Mouse (Mus musculus): ENCODE data around the gene Asl. TPM values are rescaled to one million over a fixed set of nuclear protein-coding genes. Genes with fewer than 3 reads are reported as not detected.
A peak's percentile ranks its signal among the peaks of the same experiment; 100 is the strongest.

Gene Asl
- 20.1 and 20.8 TPM in 2 replicates for polyA plus RNA-seq (2012; rRNA removed)

DNA sequence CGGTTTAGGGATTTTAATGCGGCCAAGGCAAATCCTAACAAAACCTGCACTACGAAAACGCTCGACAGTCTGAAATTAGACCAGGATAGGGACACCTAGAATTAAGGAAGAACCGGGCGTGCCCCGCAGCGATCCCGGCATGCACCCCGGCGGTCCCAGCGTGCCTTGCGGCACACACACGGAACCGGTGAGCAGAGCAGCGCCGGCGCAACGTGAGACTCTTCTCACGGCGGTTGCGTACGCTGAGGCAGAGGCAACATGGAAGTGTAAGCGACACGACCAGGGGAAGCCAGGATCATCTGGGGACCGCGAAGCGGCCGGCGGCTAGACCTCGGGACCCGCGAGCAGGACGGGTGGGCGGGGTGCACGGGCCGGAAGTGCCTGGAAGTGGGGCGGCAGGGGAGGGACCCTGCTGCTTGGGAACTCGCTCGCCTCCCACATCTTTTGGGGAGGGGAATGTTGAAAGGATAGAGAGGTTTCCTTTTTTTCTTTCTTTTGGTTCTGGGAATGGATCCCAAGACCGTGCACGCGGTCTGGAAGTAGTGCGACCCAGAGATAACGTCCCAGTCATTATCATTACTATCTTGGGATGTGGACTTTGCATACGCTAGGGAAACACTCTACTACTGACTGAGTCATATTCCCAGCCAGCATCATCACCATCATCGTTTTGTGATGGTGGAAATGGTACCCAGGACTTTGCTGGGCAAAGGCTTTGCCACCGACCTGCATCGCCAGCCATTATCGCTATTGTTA, at the start of gene Asl, which contains the start of gene Crcp:
TSS of gene Asl (minus strand) at position 106 of the 756 bp plus-strand sequence.
TSS of gene Crcp (plus strand) at position 149 of the 756 bp plus-strand sequence.
- peak; percentile 77 for DNase-seq (ENCODE audit: low spot score)

DNA sequence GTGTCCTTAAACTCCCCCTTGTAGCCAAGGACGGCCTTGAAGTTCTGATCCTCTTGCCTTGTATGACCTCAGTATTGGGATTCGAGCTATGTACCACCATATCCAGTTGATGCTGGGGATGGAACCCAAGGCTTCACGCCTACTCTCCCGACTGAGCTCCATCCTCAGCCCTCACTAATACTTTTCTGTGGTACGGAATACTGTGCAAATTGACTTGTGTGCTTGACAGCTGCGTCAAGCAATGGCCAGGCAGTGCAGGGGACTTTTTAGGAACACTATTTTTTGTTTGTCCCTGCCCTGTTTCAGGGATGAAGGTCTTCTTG, 49.7 kb upstream of the Asl start:
- no peak for DNase-seq (ENCODE audit: low spot score)

DNA sequence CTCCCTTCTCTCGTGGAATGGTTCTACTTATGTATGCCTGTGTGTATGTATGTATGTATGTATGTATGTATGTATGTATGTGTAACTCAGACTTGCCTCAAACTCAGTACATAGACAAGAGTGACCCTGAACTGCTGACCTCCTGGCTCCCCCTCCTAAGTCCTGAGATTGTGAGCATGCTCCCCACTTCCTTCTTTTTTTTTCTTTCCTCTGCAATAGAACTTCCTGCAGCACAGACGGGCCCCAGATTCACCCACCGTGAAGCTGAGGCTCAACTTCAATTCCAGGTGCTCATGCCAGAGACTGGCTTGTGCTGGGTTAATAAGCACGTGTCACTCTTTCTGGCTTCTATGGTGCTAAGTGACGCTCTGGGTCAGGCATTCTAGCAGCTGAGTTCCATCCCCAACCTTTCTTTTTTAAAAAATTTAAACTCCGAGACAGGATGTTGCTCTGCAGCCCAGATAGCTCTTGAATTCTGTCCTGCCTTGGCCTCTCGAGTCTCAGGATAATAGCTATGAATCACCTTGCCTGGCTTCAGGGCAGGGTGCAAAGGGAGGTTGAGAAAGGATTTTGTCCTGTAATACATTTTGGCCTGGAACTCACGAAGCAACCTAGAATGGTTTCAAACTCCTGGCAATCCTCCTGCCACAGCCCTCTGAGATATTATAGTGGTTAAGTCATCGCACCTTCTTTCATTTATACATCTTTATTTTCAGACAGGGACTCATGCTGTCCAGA, 49.2 kb upstream of the Asl start:
- no peak for DNase-seq (ENCODE audit: low spot score)

DNA sequence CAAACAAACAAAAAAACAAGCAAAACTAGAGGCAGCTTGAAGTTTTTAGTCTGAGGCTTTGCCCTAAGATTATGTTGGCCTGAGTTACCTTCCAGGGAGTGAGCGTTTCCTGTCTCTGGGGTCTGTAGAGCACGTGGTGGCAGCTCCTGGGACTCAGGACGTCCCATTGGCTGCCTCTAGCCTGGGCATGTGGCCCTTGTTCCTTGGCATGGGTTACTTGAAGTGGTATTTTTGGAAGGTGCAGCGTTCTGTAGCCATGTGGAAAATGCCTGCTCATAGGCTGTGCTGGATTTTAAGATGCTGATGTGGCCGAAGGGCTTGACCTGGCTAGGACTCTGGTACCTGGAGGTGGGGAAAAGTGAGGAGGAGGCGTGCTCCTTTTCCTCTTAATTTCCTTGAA, 47.3 kb upstream of the Asl start:
- no peak for DNase-seq (ENCODE audit: low spot score)

DNA sequence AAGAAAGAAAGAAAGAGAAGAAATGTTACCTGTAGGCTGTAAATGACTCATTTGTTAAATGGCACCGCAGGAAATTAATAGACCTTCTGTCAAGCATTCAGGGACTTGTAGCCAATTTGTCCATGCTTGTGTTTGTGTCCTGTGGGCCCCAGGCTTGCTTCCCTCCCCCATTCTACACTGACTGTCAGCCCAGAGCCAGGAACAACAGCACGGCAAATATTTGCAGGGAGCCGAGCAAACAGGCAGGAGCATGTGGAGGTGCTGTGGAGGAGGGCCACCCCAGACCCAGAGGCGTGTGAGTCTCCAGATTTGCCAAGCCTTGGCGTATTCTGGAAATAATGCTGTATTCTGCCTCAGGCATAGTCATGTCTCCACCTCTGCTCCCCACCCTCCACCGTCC, 45.4 kb upstream of the Asl start:
- DNase-seq (ENCODE audit: low spot score): no peak

DNA sequence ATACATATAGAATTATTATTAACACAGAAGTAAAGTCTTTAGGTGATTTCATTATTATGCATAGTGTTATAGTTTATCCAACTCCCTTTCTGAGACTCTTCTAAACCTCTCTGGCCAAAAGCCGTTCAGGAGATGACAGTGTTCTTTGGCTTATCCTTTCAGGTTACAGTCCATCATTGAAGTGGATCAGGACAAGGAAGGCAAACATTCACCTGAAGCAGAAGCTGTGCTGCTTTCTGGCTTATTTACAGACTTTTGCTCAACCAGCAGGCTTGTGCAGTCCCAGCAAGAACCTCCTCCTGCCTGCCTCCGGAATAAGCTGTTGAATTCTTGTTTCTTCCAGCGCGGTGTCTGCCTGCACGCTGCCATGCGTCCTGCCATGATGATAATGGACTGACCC, 44.0 kb upstream of the Asl start, which contains the start of gene Tpst1:
TSS of gene Tpst1 (plus strand) at position 301 of the 400 bp plus-strand sequence.
- no peak for DNase-seq (ENCODE audit: low spot score)

DNA sequence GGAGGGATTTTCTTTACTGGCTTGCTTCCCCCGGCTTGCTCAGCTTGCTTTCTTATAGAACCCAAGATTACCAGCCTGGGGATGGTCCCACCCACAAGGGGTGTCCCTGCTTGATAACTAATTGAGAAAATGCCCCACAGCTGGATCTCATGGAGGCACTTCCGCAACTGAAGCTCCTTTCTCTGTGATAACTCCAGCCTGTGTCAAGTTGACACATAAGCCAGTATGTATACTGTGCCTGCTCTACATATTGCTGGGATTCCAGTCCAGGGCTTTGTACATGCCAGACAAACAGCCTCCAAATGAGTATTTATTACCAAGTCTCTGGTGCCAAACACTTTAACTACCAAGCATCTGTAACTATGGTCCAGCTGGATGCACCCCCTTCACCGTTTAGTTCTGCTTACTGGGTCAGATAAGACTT, 38.8 kb upstream of the Asl start:
- DNase-seq (ENCODE audit: low spot score): no peak

DNA sequence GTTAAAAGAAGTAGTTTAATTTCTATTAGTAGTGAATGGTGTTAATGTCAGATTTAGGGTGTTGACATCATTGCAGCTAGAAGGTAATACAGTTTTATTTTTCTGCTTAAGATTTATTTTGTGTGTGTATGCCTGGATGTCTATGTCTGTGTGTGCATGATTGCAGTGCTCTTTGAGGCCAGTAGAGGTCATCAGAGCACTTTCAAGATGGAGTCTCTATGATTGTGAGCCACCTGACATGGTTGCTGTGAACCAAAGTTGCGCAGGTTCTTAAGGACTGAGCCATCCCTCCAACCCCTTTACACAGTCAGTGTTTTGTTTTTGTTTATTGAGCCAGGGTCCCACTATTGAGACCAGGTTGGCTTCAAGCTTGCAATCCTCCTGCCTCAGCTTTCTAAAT, 36.5 kb upstream of the Asl start:
- no peak for DNase-seq (ENCODE audit: low spot score)

DNA sequence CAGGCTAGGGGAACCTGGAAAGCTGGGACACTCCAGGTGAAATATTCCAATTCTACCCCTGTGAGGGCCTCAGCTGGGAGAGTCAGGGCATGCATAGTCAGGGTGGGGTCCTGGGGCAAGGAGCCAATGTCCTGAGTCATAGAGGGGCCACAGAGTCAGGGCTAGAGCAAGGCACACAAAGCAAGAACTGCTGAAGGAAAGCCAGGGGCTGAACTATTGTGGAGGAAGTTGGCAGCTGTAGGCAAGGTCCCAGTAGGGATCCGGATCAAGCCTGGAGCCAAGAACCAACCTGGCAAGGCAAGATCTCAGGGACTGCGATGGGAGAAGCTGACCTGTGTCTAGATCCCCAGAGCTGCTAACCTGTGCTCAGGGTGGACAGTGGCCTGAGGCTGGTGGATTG, 34.7 kb upstream of the Asl start:
- DNase-seq (ENCODE audit: low spot score): no peak

DNA sequence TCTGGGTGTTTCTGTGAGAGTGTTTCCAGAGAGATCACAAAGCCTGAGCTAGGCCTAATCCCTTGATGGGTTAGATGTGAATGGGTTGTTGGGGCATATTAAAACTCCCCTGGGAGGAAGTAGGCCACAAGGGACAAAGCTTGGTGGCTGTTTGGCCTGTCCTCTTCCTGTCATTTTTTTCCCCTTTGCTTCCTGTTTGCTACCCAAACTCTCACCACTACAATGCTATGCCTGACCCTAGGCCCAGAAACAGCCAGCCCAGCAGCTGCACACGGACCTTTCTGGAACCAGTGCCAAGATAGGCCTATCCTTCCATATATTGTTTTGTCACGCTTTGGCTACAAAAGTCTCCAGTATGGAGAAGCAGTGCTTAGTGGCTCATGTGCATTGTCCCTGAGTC, 33.0 kb upstream of the Asl start:
- no peak for DNase-seq (ENCODE audit: low spot score)

DNA sequence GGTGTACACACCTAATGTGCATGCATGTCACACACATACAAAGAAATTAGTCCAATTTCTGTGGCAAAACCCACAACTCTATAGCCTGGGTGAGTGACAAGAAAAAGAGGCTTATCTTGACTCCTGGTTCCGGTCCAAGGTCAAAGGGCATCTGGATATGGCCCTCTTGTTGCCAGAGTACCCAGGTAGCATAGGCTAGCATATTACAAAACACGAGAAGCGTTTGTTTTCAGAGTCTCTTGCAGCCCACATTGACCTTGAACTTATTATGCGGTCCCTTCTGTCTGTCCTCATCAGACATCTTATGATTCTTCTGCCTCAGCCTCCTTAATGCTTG, 31.2 kb upstream of the Asl start:
- DNase-seq (ENCODE audit: low spot score): no peak

DNA sequence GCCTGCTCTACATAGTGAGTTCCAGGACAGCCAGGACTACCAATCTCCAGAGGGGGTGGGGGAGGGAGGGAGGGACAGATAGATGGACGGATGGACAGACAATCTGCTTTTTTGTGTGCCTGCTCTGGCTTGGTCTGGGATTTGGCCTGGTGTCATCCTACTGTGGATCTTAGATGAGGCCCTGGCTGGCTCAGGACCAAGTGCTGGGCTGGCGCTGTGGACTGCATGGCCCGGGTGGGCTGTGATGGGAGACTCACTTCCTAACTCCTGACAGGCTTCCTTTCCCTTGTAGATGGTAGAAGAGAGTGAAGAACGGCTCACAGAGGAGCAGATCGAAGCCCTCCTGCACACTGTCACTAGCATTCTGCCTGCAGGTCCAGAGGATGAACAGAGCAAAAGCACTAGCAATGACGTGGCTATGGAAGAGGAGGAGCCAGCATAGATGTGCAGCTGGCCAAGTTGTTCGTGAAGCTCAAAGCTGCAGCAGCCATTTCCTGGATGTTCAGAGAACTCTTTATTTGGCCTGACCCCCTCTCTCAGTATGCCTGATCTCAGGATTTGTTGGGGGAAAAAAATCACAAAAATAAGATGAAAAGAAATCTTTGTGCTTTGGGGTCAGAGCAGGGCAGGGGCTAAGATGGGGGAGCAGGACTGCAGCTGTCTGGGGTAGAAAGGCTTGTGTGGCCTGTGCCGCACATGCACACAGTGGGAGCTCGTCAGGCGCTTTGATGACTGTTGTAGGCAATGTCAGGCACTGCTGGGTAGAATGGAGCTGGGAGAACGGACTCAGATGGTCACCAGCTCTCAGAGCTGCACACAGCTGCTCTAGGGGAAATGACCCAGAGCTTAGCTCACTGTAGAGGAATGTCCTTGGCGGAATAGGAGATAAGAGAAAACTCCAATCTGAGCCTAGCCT, 30.6 kb upstream of the Asl start:
- no peak for DNase-seq (ENCODE audit: low spot score)

DNA sequence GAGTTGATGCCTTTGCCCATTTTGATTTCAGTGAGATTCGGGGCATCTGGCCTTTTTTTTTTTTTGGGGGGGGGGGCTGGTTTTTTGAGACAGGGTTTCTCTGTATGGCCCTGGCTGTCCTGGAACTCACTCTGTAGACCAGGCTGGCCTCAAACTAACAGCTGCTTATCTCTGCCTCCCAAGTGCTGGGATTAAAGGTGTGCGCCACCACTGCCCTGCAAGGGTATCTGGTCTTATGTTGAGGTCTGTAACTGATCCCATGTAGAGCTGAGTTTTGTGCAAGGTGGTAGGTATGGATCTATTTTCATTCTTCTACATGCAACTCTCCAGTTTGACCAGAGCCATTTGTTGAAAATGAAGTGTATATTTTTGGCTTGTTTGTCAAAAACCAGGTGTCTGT, 27.3 kb upstream of the Asl start:
- DNase-seq (ENCODE audit: low spot score): no peak

DNA sequence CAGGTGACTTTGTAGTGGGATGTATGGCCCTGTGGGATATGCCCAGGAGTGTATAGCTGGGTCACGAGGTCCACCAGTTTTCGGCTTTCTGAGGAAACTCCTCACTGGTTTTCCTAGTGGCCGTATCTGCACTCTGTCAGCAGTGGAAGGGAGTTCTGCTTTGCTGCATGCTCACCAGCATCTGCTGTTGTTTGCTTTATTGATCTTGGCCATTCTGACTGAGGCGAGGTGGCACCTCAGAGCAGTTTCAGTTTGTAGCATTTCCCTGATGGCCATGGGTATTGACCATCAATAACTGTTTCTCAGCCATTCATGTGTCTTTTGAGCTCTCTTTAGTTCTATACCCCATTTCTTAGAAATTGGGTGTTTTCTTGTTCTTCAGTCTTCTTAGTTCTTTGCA, 26.6 kb upstream of the Asl start:
- DNase-seq (ENCODE audit: low spot score): no peak

DNA sequence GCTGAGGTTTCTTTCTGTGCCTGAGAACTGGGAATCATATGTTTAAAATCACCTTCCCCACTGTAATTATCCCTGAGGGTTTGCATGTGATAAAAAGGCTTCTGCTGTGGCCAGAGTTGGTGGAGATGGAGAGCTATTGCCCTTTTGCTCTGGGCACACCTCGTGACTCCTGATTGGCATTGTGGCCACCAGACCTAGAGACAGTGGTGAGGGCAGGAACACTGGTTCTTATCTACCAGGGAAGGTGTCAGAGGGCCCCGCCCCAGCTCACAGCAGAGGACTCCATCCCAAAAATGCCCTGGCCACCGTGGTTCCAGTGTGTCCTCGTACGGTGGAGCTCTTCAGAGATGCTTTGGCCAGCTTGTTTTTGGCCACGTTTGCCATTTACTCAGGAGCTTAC, 23.9 kb upstream of the Asl start:
- DNase-seq (ENCODE audit: low spot score): no peak

DNA sequence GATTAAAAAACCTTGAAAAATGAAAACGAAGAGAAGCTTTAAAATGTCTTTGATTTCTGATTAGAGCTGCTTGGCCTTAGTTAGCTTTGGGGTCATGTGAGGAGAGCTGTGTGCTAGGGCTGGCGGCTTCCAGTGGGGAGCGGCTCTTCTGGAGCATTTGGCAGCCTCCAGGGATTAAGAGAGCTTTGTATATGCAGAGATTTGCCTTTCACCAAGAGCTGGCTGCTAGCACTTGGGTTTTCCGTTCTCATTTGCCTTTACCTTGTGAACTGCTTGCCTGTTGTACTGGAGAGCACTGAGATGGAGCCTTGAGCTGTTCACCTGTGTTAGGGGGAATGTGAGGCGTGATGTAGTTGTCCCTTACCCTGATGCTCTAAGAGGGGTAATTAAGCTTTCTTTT, 23.5 kb upstream of the Asl start:
- DNase-seq (ENCODE audit: low spot score): no peak

DNA sequence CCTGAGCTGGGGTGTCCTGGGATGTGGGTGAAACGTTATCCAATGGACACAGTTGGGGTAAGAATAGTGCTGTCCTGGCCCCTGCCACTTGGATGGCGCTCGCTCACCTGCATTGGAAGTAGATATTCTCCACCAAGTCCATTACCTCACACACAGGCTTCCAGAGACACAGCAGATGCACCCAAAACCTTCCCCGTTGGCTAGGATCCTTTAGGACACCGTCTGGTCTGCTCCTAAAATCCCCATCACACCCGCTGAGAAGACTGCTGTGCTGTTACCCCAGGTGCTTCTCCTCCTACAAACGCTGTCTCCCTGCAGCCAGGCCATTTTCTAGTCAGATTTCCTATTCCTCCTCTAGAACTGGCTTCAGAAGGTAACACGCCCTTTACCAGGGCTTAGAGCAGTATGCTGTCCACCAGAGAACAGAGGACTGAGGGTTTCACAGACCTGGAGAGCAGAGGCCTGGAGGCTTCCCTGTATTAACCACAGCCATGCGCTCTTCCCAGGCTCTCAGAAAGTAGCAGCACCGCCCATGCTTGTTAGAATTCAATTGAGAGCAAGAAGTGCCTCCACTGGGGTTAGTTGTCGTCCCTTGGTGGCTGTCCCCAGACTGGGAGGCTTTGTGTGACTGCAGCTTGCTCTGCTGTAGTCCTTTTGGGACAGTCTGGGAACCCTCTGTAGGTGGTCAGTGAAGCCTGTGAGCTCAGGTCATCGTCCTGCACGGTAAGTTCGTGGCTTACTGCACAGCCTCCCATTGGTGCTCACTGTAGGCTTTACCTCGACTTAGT, 22.2 kb upstream of the Asl start:
- DNase-seq (ENCODE audit: low spot score): no peak

DNA sequence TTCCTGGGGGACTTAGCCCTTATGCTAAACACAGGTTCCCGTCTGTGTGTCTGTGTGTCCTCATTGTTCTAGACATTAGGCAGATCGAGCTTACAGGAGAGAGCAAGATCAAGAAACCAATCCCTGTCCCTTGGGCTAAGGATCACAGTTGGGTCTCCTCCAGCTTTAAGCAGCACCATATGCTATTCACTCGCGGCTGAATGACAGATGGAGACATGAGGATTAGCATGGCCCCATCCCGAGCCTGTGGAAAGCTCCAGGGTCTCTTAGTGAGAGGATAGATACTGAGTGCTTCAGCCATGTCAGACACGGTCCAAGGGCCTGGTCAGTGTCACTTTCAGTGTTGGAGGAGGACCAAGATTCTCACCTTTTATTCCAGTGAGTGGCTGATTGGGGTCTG, 21.4 kb upstream of the Asl start:
- no peak for DNase-seq (ENCODE audit: low spot score)

DNA sequence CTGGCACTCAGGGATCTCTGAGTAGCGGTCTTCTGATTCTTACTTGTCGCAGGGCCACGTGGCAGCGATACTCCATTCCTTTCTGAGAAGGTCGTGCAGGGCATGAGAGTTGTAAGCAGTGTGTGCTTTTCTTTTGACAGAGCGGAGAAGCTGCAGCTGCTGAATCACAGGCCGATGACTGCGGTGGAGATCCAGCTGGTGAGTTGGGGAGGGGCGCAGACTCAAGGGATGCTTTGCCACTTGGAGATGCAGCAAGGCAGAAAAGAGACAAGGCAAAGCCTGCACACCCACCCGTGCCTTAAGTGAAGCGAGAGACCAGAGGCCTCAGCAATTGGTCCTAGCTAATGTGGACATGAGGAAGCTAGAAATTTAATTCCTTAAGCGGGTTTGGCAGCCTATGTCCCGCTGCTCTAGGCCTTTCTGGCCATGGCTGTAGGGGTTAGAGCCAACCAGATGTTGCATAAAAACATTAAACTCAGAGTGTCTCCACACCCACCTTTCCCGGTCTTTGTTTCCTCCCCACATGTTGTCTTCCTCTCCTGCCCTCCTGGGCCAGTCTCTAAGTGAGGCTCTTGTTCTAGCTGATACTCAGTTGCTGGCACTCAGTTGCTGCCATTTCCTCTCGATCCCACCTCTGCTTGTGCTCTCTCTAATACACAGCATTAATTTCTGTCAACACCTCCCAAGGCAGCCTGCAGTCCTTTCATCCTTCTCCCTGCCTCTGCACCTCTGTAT, 19.9 kb upstream of the Asl start:
- DNase-seq (ENCODE audit: low spot score): no peak

DNA sequence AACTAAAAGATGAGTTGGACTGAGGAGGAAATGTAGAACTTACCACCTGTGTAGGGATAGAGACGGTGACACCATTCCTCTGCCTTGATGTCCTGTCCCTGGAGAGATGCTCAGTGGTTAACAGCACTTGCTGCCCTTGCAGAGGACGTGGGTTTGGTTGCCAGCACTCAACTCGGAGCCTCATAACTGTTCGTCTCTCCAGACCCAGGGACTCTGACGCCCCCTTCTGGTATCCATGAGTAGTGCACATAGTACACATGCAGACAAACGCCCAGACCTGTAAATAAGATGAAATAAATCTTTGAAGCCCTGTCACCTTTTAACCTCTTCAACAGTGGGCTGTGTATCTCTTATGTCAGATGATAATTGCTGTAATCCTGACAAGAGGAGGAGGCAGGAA, 18.0 kb upstream of the Asl start:
- no peak for DNase-seq (ENCODE audit: low spot score)

DNA sequence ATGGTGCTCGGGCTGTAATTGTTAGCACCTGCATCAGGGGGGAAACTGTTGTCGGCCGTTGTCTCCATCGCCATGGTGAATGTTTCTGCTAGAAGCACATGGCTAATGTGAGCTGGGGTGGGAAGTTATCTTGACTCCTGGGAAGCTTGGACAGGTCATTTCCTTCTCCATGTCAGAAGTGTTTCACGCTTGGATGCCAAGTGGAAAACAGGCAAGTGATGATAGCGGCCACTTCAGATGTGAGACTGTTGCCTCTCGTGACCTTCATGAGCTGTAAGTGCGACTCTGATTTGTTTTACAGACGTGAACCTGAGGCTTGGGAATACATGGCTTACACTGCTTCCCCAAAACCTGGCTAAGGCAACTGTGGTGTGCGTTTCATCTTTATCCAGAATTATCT, 17.5 kb upstream of the Asl start:
- no peak for DNase-seq (ENCODE audit: low spot score)

Measured in urinary bladder, adult 2 months (tissue).